Mouse (Mus musculus) liver, adult (tissue): Measurements from ENCODE around the gene Tbc1d8.

Experiments
- GATA4 ChIP-seq: IDR thresholded peaks from 2 replicates; pipeline ENCODE4 v1.6.1; 2014; ENCODE audit warnings: mild to moderate bottlenecking, low read length; ENCODE audit not compliant: insufficient replicate concordance

Tbc1d8 gene

GRCm38 (mm10) chr1:39496995-39497394 is 18.4 kb upstream of the Tbc1d8 start:
- no peak for TF ChIP-seq GATA4

GRCm38 (mm10) chr1:39493664-39494063 is 15.1 kb upstream of the Tbc1d8 start:
- no peak for TF ChIP-seq GATA4

GRCm38 (mm10) chr1:39493165-39493564 is 14.6 kb upstream of the Tbc1d8 start:
- TF ChIP-seq GATA4, result no peak

- no peak for TF ChIP-seq GATA4
These were observed 8.8 kb upstream of the Tbc1d8 start for GRCm38 (mm10) chr1:39487370-39487769.

GRCm38 (mm10) chr1:39482115-39482815 is 3.7 kb upstream of the Tbc1d8 start:
- no peak for TF ChIP-seq GATA4

GRCm38 (mm10) chr1:39479254-39479653 is 699 bp upstream of the Tbc1d8 start:
- TF ChIP-seq GATA4, result no peak

GRCm38 (mm10) chr1:39478896-39479200 is 293 bp upstream of the Tbc1d8 start:
- TF ChIP-seq GATA4, result no peak

GRCm38 (mm10) chr1:39477064-39477463 is 1.5 kb downstream of the Tbc1d8 start:
- TF ChIP-seq GATA4, result no peak

GRCm38 (mm10) chr1:39476341-39476740 is 2.2 kb downstream of the Tbc1d8 start:
- no peak for TF ChIP-seq GATA4

GRCm38 (mm10) chr1:39474516-39474915 is 4.0 kb downstream of the Tbc1d8 start:
- TF ChIP-seq GATA4, result no peak

- no peak for TF ChIP-seq GATA4
These were observed 7.2 kb downstream of the Tbc1d8 start for GRCm38 (mm10) chr1:39471298-39471902.

GRCm38 (mm10) chr1:39468982-39469381 is 9.6 kb downstream of the Tbc1d8 start:
- TF ChIP-seq GATA4, result no peak

- no peak for TF ChIP-seq GATA4
These were observed 12.0 kb downstream of the Tbc1d8 start for GRCm38 (mm10) chr1:39466526-39466925.

GRCm38 (mm10) chr1:39464760-39465159 is 13.8 kb downstream of the Tbc1d8 start:
- no peak for TF ChIP-seq GATA4

- no peak for TF ChIP-seq GATA4
These were observed 15.6 kb downstream of the Tbc1d8 start for GRCm38 (mm10) chr1:39462937-39463444.

- TF ChIP-seq GATA4, result no peak
These were observed 16.5 kb downstream of the Tbc1d8 start for GRCm38 (mm10) chr1:39462036-39462435.

- TF ChIP-seq GATA4, result no peak
These were observed 18.1 kb downstream of the Tbc1d8 start for GRCm38 (mm10) chr1:39460495-39460894.
